Mouse (Mus musculus): ENCODE measurements around the gene Gm49711. TPM values are rescaled to one million over a fixed set of nuclear protein-coding genes. Genes with fewer than 3 reads are reported as not detected.

The Gm49711 gene
- polyA plus RNA-seq, 1 experiment from 2014 or later = 0.15 TPM

DNA sequence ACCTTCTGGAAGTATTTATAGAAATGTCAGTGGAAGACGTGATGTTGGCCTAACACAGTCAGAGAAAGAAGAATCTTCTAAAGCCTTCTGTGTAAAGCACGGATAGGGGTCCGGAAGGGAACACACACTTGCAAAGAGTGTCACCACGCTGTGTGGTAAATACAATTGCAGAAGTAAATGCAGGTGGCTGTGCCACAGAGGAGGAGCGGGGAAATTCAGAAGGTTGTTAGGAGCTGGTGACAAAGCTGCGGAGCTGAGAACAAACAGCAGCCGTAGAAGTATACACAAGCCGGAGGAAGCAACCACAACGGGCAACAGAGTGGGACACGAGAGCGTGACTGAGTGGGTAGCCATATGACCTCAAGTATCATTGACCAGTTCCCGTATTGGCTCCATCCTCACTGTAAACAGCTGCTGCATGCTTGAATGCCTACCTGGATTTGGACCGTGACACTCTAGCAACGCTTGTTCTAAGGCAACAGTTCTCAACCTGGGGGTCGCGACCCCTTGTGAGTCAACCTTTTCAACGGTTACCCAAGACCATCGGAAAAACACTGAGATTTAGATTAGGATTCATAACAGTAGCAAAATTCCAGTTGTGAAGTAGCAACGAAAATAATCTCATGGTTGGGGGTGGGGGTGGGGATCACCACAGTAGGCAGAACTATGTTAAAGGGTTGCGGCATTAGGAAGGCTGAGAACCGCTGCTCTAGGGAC lies 20.1 kb upstream of the Gm49711 start:
- no peaks in the 10 kb centered on the region for H3K4me1 ChIP-seq (replicated peaks)
- 82% methylated on average over 21 of the region's 21 CpGs for WGBS
- no peak overlapping the region for H3K4me3 ChIP-seq
- no peaks in the 10 kb centered on the region for H3K36me3 ChIP-seq
- H3K27ac ChIP-seq (ENCODE audit: poor library complexity, severe bottlenecking) = no peak overlapping the region
- H3K27me3 ChIP-seq (replicated peaks) = no peaks in the 10 kb centered on the region
- H3K9ac ChIP-seq = no peak overlapping the region
- no peak for ATAC-seq (ENCODE audit: insufficient number of reproducible peaks, low FRiP score)
- no peak overlapping the region for H3K4me2 ChIP-seq
- peaks cover 7% of the 10 kb centered on the region; the same call in 1 of the 2 replicates for H3K9me3 ChIP-seq (replicated peaks)

DNA sequence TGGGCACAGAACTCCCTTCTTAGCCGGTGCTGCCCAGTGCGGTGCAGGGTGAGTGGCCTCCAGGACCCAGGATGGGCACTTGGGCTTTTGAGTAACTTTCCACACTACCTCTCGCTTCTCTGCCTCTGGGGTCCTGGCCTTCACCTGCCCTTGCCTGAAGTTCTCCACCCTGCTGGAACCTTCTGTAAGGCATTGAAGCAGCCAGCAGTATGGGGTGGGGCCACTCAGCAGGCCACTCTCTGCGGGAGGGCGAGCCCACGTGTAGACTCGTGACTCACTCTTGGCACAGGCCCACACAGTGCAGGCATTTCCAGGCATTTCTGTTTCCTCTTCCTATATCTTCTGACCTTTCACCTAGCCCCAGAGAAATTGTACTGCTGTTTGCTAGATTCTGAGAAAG lies 18.7 kb upstream of the Gm49711 start:
- H3K9ac ChIP-seq = no peak overlapping the region
- peaks cover 7% of the 10 kb centered on the region; the same call in 1 of the 2 replicates for H3K9me3 ChIP-seq (replicated peaks)
- 73% methylated on average over 7 of the region's 7 CpGs for WGBS
- no peak for ATAC-seq (ENCODE audit: insufficient number of reproducible peaks, low FRiP score)
- no peak overlapping the region for H3K4me3 ChIP-seq
- no peak overlapping the region for H3K27ac ChIP-seq (ENCODE audit: poor library complexity, severe bottlenecking)
- no peak overlapping the region for H3K4me2 ChIP-seq
- H3K27me3 ChIP-seq (replicated peaks) = no peaks in the 10 kb centered on the region
- H3K36me3 ChIP-seq = no peaks in the 10 kb centered on the region
- H3K4me1 ChIP-seq (replicated peaks) = no peaks in the 10 kb centered on the region

DNA sequence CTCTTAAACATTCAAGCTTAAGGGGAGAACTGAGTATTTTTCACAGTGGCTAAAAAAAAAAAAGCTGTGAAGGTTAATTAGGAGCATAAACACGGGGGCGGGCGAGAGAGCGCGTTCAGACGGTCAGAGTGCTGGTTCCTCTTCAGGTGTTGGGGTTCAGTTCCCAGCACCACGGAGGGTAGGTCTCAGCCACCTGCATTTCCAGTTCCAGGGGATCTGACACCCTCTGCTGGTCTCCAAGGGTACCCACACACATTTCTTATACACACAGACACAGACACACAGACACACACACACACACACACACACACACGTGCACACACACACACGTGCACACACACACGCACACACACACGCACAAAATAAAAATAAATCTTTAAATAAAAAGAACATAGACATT lies 18.1 kb upstream of the Gm49711 start:
- 93% methylated on average over 11 of the region's 11 CpGs for WGBS
- H3K27ac ChIP-seq (ENCODE audit: poor library complexity, severe bottlenecking) = no peak overlapping the region
- H3K36me3 ChIP-seq = no peaks in the 10 kb centered on the region
- H3K4me3 ChIP-seq = no peak overlapping the region
- ATAC-seq (ENCODE audit: insufficient number of reproducible peaks, low FRiP score) = no peak
- no peak overlapping the region for H3K4me2 ChIP-seq
- H3K9me3 ChIP-seq (replicated peaks) = peaks cover 7% of the 10 kb centered on the region; the same call in 1 of the 2 replicates
- no peak overlapping the region for H3K9ac ChIP-seq
- no peaks in the 10 kb centered on the region for H3K4me1 ChIP-seq (replicated peaks)
- no peaks in the 10 kb centered on the region for H3K27me3 ChIP-seq (replicated peaks)

DNA sequence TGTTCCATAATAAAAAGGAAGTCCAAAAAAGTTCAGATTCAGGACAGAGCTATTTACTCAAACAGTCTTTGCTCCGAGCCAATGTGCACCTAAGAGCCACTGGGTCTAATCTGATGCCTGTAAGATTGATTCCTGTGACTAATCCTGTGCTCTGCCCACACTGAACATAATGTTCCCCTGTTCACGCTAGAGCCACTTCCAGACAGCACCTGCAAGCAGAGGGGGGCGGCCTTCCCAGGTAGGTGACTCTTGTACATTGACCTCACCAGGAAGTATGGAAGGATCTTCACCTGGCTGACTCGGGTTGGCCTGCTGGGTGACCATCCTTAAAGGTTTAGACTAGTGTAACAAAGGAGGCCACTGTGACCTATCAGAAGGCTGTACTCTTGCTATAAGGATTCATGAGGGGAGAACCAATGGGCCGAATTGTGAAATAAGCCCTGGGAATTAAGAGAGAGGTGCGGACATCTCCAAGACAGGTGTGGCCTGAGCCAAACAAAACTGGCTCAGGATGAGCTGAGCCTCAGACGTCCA lies 6.3 kb upstream of the Gm49711 start:
- H3K4me3 ChIP-seq = no peak overlapping the region
- no peak overlapping the region for H3K27ac ChIP-seq (ENCODE audit: poor library complexity, severe bottlenecking)
- peaks cover 14% of the 10 kb centered on the region for H3K4me1 ChIP-seq (replicated peaks)
- H3K9me3 ChIP-seq (replicated peaks) = peaks cover 11% of the 10 kb centered on the region
- ATAC-seq (ENCODE audit: insufficient number of reproducible peaks, low FRiP score) = no peak
- H3K9ac ChIP-seq = no peak overlapping the region
- H3K27me3 ChIP-seq (replicated peaks) = no peaks in the 10 kb centered on the region
- 87% methylated on average over 7 of the region's 7 CpGs for WGBS
- no peak overlapping the region for H3K4me2 ChIP-seq
- H3K36me3 ChIP-seq = no peaks in the 10 kb centered on the region

DNA sequence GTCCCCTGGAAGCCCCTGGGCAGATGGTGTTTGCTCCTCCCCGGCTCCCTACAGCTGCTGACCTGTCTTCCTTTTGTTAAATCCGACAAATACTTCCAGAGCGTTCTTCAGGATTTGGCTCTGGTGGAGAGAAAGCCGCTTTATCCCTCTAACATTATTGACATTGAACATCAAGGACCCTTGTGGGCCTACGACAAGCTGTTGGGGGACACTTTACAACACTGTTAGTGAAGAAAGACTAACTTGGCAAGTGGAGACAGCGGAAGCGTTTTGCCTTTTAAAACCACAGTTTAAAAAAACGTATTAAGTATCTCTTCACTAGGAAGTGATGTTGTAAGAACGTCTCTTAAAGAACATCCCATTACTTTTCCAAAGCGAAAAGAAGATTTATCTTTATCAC lies 5.5 kb upstream of the Gm49711 start:
- ATAC-seq (ENCODE audit: insufficient number of reproducible peaks, low FRiP score) = no peak
- Histone ChIP-seq H3K9me3 (replicated peaks) (peaks cover 11% of the 10 kb centered on the region), H3K36me3 (no peaks in the 10 kb centered on the region), H3K27ac (ENCODE audit: poor library complexity, severe bottlenecking) (no peak overlapping the region), H3K4me1 (replicated peaks) (peaks cover 17% of the 10 kb centered on the region), H3K4me3 (no peak overlapping the region), H3K9ac (no peak overlapping the region), H3K4me2 (no peak overlapping the region), H3K27me3 (replicated peaks) (no peaks in the 10 kb centered on the region)
- WGBS = 76% methylated on average over 10 of the region's 10 CpGs

DNA sequence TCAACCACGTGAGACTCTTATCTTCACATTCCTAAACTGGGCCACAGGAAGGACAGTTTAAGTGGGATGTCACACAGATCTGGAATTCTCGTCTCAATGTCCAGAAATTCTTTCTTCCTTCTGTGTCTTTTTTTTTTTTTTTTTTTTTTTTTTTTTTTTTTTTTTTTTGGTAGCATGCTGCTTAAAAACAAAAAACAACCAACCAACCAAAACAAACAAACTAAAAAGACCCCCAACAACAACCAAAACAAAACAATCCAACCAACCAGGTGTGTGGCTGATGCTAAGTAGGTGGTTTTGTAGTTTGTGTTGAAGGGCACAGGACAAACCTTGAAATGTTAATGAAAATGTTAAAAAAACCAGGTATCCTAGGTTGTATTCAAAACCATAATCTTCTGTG lies 1.4 kb upstream of the Gm49711 start:
- H3K9ac ChIP-seq = no peak overlapping the region
- no peak overlapping the region for H3K4me2 ChIP-seq
- 4% methylated on average over 2 of the region's 2 CpGs for WGBS
- H3K9me3 ChIP-seq (replicated peaks) = peaks cover 11% of the 10 kb centered on the region
- peaks cover 9% of the 10 kb centered on the region for H3K36me3 ChIP-seq
- peaks cover 25% of the 10 kb centered on the region for H3K4me1 ChIP-seq (replicated peaks)
- no peak overlapping the region for H3K27ac ChIP-seq (ENCODE audit: poor library complexity, severe bottlenecking)
- no peaks in the 10 kb centered on the region for H3K27me3 ChIP-seq (replicated peaks)
- ATAC-seq (ENCODE audit: insufficient number of reproducible peaks, low FRiP score) = no peak
- H3K4me3 ChIP-seq = no peak overlapping the region

DNA sequence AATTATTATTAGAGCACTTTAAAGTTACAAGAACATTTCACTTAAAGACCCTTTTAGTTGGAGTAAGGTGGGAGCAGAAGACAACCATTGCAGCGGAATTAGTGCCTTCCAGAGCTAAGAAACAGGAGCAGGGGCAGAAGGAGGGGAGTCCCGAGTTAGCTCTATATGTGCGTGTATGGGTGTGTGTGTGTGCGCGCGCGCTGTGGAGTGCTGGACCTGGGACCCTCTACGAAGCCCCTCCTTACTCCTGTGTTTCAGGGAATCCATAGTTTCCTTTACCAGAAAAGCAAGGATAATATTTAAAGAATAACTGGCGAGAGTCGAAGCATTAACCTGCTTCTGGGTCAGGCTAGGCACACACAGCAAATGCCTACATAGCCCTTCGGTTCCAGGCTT lies 662 bp upstream of the Gm49711 start:
- Histone ChIP-seq H3K27ac (ENCODE audit: poor library complexity, severe bottlenecking) (peak overlapping the region; percentile 78), H3K36me3 (peaks cover 14% of the 10 kb centered on the region), H3K4me3 (peak overlapping the region; percentile 85), H3K27me3 (replicated peaks) (no peaks in the 10 kb centered on the region), H3K4me2 (peak overlapping the region; percentile 94), H3K4me1 (replicated peaks) (peaks cover 25% of the 10 kb centered on the region), H3K9ac (peak overlapping the region; percentile 95), H3K9me3 (replicated peaks) (peaks cover 11% of the 10 kb centered on the region)
- WGBS = 2% methylated on average over 11 of the region's 11 CpGs
- ATAC-seq (ENCODE audit: insufficient number of reproducible peaks, low FRiP score) = peak; percentile 51

DNA sequence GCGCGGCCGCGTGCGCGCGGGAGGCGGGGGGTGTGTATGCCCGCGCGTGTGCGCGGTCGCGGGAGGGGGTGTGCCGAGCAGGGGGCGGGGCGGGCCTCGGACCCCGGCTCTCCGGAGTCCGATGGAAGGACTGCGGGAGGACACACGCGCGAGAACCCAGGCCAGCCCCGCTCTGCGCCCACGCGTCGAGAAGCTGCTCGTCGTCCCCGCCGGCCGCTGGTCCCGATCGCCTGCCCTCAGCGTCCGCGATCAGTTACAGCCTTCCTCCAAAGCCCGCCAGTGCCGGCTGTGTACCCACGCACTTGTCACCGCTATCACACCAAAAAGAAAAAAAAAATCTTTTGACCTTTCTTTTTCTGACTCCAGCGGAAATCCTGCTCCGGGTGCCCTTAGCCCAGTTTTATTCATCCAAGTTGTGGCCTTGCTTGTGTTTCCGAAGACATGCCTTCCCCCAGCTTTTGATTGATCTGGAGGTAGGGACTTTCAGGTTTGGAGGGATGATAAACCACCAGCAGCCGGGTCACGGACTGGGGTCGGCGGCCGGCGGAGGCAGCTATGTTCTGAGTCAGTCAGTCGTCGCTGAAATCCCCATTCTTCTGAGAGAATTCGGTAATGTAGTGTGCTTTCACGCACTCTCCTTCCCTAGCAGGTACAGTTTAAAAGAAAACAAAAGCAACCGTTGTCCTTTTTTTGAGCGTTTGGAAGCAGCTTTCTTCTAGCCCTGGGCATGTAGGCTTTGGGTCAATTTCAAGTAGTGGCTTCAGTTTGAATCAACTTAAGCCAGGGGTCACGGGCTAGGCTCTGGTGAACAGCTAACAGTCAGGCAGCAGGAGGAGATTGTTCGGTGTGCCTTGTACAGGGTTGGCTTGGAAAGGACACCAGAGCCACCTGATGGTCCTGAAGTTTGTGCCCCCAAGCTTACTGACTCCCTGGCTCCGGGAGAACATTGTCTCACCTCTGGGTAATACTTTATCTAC lies 816 bp downstream of the Gm49711 start:
- peak overlapping the region; percentile 95 for H3K9ac ChIP-seq
- peak; percentile 38 for ATAC-seq (ENCODE audit: insufficient number of reproducible peaks, low FRiP score)
- WGBS = 2% methylated on average over 57 of the region's 63 CpGs

DNA sequence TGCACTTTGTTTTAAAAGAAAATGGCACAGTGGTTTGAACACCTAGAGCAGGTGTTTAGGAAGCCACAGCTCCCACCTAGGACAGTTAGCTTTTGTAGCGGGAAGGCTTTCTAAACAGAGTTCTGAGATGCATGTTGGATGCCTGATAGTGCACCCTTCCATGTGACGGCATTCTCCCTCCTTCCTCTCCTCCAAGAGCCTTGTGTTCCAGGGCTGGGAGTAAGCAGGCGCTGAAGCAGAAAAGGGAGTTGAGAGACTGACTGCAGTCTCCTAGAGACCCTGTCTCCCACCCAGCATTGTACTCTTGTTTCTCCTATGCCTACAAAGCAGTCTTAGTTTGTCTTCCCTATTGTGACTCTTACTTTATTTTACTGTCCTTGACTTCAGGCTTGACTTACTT lies 2.1 kb downstream of the Gm49711 start:
- H3K27ac ChIP-seq (ENCODE audit: poor library complexity, severe bottlenecking) = no peak overlapping the region
- H3K9ac ChIP-seq = no peak overlapping the region
- ATAC-seq (ENCODE audit: insufficient number of reproducible peaks, low FRiP score) = no peak
- 63% methylated on average over 3 of the region's 3 CpGs for WGBS
- H3K9me3 ChIP-seq (replicated peaks) = no peaks in the 10 kb centered on the region
- H3K36me3 ChIP-seq = peaks cover 29% of the 10 kb centered on the region
- H3K4me2 ChIP-seq = no peak overlapping the region; the same call in 1 of the 2 replicates
- H3K4me3 ChIP-seq = 0 out of 2 replicates have a peak overlapping the region, but pooled peaks have one; percentile 3
- H3K27me3 ChIP-seq (replicated peaks) = no peaks in the 10 kb centered on the region
- peaks cover 29% of the 10 kb centered on the region for H3K4me1 ChIP-seq (replicated peaks)

More for the DNA sequence above, 816 bp downstream of the Gm49711 start:
- H3K4me3 ChIP-seq = peak overlapping the region; percentile 85
- H3K27me3 ChIP-seq (replicated peaks) = no peaks in the 10 kb centered on the region
- peaks cover 5% of the 10 kb centered on the region for H3K9me3 ChIP-seq (replicated peaks)
- H3K27ac ChIP-seq (ENCODE audit: poor library complexity, severe bottlenecking) = peak overlapping the region; percentile 78
- peaks cover 26% of the 10 kb centered on the region for H3K36me3 ChIP-seq
- H3K4me1 ChIP-seq (replicated peaks) = peaks cover 25% of the 10 kb centered on the region
- H3K4me2 ChIP-seq = peak overlapping the region; percentile 94

DNA sequence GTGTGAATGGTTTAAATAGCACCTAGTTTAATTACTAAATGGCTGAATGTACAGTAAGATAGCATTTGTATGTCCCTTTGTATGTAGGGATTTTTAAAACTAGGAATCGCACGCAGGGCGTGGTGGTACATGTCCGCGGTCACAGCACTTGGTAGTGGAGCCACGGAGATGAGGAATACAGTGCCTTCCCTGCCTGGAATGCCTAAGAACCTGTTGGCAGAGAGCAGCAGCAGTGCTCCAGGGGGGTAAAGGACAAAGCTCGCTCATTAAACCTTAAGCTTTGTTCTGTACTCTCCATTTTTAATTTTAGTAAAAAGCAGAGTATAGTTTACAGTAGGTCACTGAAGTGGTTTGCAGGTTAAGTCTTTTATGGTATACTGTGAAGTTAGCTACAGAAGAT lies 3.5 kb downstream of the Gm49711 start:
- no peak overlapping the region for H3K4me3 ChIP-seq
- H3K9me3 ChIP-seq (replicated peaks) = no peaks in the 10 kb centered on the region
- H3K9ac ChIP-seq = no peak overlapping the region
- H3K27me3 ChIP-seq (replicated peaks) = no peaks in the 10 kb centered on the region
- peaks cover 26% of the 10 kb centered on the region for H3K4me1 ChIP-seq (replicated peaks)
- no peak overlapping the region for H3K27ac ChIP-seq (ENCODE audit: poor library complexity, severe bottlenecking)
- WGBS = 95% methylated on average over 7 of the region's 7 CpGs
- H3K36me3 ChIP-seq = peaks cover 39% of the 10 kb centered on the region
- H3K4me2 ChIP-seq = no peak overlapping the region
- no peak for ATAC-seq (ENCODE audit: insufficient number of reproducible peaks, low FRiP score)

DNA sequence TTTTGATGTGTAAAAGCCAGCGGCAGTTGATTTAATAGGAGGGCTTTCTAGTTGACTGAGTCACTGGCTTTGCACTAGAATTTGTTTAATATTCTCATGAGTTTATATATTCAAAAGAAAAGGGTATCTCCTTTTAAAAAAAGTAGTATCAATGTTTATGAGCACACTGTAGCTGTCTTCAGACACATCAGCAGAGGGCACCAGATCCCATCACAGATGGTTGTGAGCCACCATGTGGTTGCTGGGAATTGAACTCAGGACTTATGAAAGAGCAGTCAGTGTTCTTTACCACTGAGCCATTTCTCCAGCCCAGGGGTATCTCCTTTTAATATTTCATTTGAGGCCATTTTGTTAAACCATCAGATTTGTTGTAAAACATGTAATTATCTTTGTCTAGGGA lies 4.7 kb downstream of the Gm49711 start:
- H3K4me3 ChIP-seq = no peak overlapping the region
- peaks cover 49% of the 10 kb centered on the region for H3K36me3 ChIP-seq
- H3K9ac ChIP-seq = no peak overlapping the region
- no peaks in the 10 kb centered on the region for H3K27me3 ChIP-seq (replicated peaks)
- no peak overlapping the region for H3K4me2 ChIP-seq
- H3K9me3 ChIP-seq (replicated peaks) = no peaks in the 10 kb centered on the region
- peaks cover 23% of the 10 kb centered on the region for H3K4me1 ChIP-seq (replicated peaks)
- no peak for ATAC-seq (ENCODE audit: insufficient number of reproducible peaks, low FRiP score)
- 91% methylated on average over 1 of the region's 1 CpGs for WGBS
- no peak overlapping the region for H3K27ac ChIP-seq (ENCODE audit: poor library complexity, severe bottlenecking)
